Mouse (Mus musculus): Measurements from ENCODE around the gene Slc22a3. TPM values are rescaled to one million over a fixed set of nuclear protein-coding genes. Genes with fewer than 3 reads are reported as not detected.

Slc22a3 gene
- polyA plus RNA-seq, 1 experiment from 2014 or later: 2.1 TPM

- ATAC-seq (ENCODE audit: insufficient number of reproducible peaks, low FRiP score, low TSS enrichment, low read depth): no peak
- H3K27ac ChIP-seq: no peak overlapping the region
- WGBS: 71% methylated on average over 4 of the region's 4 CpGs
Observed at GRCm38 (mm10) chr17:12466501-12467000, 41.0 kb downstream of the Slc22a3 start.

GRCm38 (mm10) chr17:12461168-12461567 lies 46.3 kb downstream of the Slc22a3 start:
- no peaks in the 10 kb centered on the region for H3K9me3 ChIP-seq
- no peaks in the 10 kb centered on the region for H3K4me1 ChIP-seq
- H3K4me3 ChIP-seq: no peak overlapping the region
- H3K27ac ChIP-seq: no peak overlapping the region
- no peak overlapping the region for H3K9ac ChIP-seq
- ATAC-seq (ENCODE audit: insufficient number of reproducible peaks, low FRiP score, low TSS enrichment, low read depth): no peak
- H3K27me3 ChIP-seq: no peaks in the 10 kb centered on the region
- no peaks in the 10 kb centered on the region for H3K36me3 ChIP-seq
- no peak overlapping the region for H3K4me2 ChIP-seq

More at GRCm38 (mm10) chr17:12466501-12467000, 41.0 kb downstream of the Slc22a3 start:
- no peak overlapping the region for H3K9ac ChIP-seq
- no peak overlapping the region for H3K4me2 ChIP-seq
- no peaks in the 10 kb centered on the region for H3K4me1 ChIP-seq
- no peak overlapping the region for H3K4me3 ChIP-seq
- H3K27me3 ChIP-seq: no peaks in the 10 kb centered on the region
- no peaks in the 10 kb centered on the region for H3K9me3 ChIP-seq
- no peaks in the 10 kb centered on the region for H3K36me3 ChIP-seq

GRCm38 (mm10) chr17:12455143-12455790 lies 52.2 kb downstream of the Slc22a3 start:
- no peak for ATAC-seq (ENCODE audit: insufficient number of reproducible peaks, low FRiP score, low TSS enrichment, low read depth)
- Histone ChIP-seq H3K4me3 (no peak overlapping the region), H3K4me1 (no peaks in the 10 kb centered on the region), H3K9ac (no peak overlapping the region), H3K4me2 (no peak overlapping the region), H3K36me3 (no peaks in the 10 kb centered on the region), H3K9me3 (no peaks in the 10 kb centered on the region), H3K27ac (no peak overlapping the region), H3K27me3 (no peaks in the 10 kb centered on the region)
- WGBS: 73% methylated on average over 5 of the region's 5 CpGs

GRCm38 (mm10) chr17:12453691-12454090 lies 53.8 kb downstream of the Slc22a3 start:
- 75% methylated on average over 6 of the region's 6 CpGs for WGBS
- Histone ChIP-seq H3K27me3 (no peaks in the 10 kb centered on the region), H3K4me3 (no peak overlapping the region), H3K4me2 (no peak overlapping the region), H3K4me1 (no peaks in the 10 kb centered on the region), H3K9ac (no peak overlapping the region), H3K36me3 (no peaks in the 10 kb centered on the region), H3K27ac (no peak overlapping the region), H3K9me3 (no peaks in the 10 kb centered on the region)
- ATAC-seq (ENCODE audit: insufficient number of reproducible peaks, low FRiP score, low TSS enrichment, low read depth): no peak

DNA sequence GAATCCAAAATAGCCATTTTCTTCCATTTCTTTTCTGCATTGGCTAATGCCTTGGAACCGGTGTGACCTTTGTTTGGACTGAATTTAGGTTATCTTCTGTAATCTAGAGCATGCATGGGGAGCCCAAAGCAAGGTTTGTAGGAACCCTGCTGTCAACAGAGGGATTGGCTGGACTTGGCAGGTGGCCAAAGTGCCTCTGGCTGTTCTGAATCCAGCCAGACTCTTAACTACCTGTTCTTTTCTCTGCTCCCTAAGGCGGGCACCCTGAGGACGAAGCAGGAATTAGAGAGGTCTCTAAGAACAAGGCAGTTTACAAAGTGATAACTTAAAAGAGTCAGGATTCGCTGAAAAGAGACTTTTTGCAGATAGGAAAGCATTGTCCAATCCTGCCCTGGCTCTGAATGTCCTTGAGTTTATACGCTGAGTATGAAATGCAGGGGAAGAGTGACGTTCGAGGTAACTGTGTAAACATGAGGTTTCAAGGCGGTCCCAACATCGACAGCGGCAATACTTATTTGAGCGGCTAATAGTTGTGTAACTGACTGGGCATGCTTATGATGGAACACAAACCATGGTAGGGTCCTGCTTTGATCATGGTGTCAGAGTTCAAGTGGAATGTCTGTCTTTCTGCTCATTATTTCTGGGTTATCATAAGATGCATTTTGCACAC lies 54.5 kb downstream of the Slc22a3 start:
- Histone ChIP-seq H3K4me2 (no peak overlapping the region), H3K36me3 (no peaks in the 10 kb centered on the region), H3K27ac (no peak overlapping the region), H3K4me3 (no peak overlapping the region), H3K9me3 (no peaks in the 10 kb centered on the region), H3K9ac (no peak overlapping the region), H3K4me1 (no peaks in the 10 kb centered on the region), H3K27me3 (no peaks in the 10 kb centered on the region)
- WGBS: 70% methylated on average over 11 of the region's 11 CpGs
- no peak for ATAC-seq (ENCODE audit: insufficient number of reproducible peaks, low FRiP score, low TSS enrichment, low read depth)

GRCm38 (mm10) chr17:12451234-12451633 lies 56.3 kb downstream of the Slc22a3 start:
- Histone ChIP-seq H3K27ac (no peak overlapping the region), H3K9ac (no peak overlapping the region), H3K36me3 (no peaks in the 10 kb centered on the region), H3K4me3 (no peak overlapping the region), H3K4me1 (no peaks in the 10 kb centered on the region), H3K9me3 (no peaks in the 10 kb centered on the region), H3K4me2 (no peak overlapping the region), H3K27me3 (no peaks in the 10 kb centered on the region)
- no peak for ATAC-seq (ENCODE audit: insufficient number of reproducible peaks, low FRiP score, low TSS enrichment, low read depth)
- 60% methylated on average over 4 of the region's 4 CpGs for WGBS

GRCm38 (mm10) chr17:12444561-12444960 lies 62.9 kb downstream of the Slc22a3 start:
- 73% methylated on average over 2 of the region's 2 CpGs for WGBS
- no peak overlapping the region for H3K4me2 ChIP-seq
- H3K4me3 ChIP-seq: no peak overlapping the region
- no peaks in the 10 kb centered on the region for H3K36me3 ChIP-seq
- no peaks in the 10 kb centered on the region for H3K4me1 ChIP-seq
- no peak overlapping the region for H3K27ac ChIP-seq
- H3K9ac ChIP-seq: no peak overlapping the region
- no peaks in the 10 kb centered on the region for H3K27me3 ChIP-seq
- no peak for ATAC-seq (ENCODE audit: insufficient number of reproducible peaks, low FRiP score, low TSS enrichment, low read depth)
- H3K9me3 ChIP-seq: no peaks in the 10 kb centered on the region

DNA sequence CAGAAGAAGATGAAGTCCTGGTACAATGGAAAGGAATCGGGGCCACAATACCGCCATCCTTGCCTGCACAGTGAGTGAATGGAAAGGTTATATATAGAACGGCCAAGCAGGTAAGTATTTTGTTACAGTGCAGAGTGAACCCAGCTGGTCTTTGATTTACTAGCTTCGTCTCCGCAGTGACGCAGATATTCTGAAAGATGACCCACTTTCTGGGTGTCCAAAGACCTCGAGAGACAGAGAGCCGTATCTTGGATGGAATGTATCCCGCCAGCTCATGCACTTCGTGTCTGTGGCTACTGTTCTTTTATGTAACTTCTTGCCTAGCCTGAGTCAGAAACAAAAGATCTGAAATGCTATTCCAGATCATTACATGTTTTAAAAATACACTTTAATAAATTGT lies 69.7 kb downstream of the Slc22a3 start:
- no peak for ATAC-seq (ENCODE audit: insufficient number of reproducible peaks, low FRiP score, low TSS enrichment, low read depth)
- Histone ChIP-seq H3K4me1 (no peaks in the 10 kb centered on the region), H3K36me3 (no peaks in the 10 kb centered on the region), H3K4me2 (no peak overlapping the region), H3K27me3 (no peaks in the 10 kb centered on the region), H3K9ac (no peak overlapping the region), H3K9me3 (no peaks in the 10 kb centered on the region), H3K27ac (no peak overlapping the region), H3K4me3 (no peak overlapping the region)
- 71% methylated on average over 10 of the region's 10 CpGs for WGBS

- no peak for ATAC-seq (ENCODE audit: insufficient number of reproducible peaks, low FRiP score, low TSS enrichment, low read depth)
- 43% methylated on average over 5 of the region's 5 CpGs for WGBS
Observed at GRCm38 (mm10) chr17:12431707-12432106, 75.8 kb downstream of the Slc22a3 start.

GRCm38 (mm10) chr17:12428369-12428768 lies 79.1 kb downstream of the Slc22a3 start:
- Histone ChIP-seq H3K4me2 (no peak overlapping the region), H3K9ac (no peak overlapping the region), H3K27ac (no peak overlapping the region), H3K4me3 (no peak overlapping the region), H3K27me3 (no peaks in the 10 kb centered on the region), H3K36me3 (no peaks in the 10 kb centered on the region), H3K4me1 (no peaks in the 10 kb centered on the region; the same call in 1 of the 2 replicates), H3K9me3 (no peaks in the 10 kb centered on the region)
- ATAC-seq (ENCODE audit: insufficient number of reproducible peaks, low FRiP score, low TSS enrichment, low read depth): 0 out of 2 replicates have a peak, but pooled peaks have one; percentile 64

More at GRCm38 (mm10) chr17:12431707-12432106, 75.8 kb downstream of the Slc22a3 start:
- Histone ChIP-seq H3K27me3 (no peaks in the 10 kb centered on the region), H3K9me3 (no peaks in the 10 kb centered on the region), H3K4me3 (no peak overlapping the region), H3K36me3 (no peaks in the 10 kb centered on the region), H3K27ac (no peak overlapping the region), H3K4me1 (no peaks in the 10 kb centered on the region; the same call in 1 of the 2 replicates), H3K9ac (no peak overlapping the region), H3K4me2 (no peak overlapping the region)

GRCm38 (mm10) chr17:12427156-12427555 lies 80.3 kb downstream of the Slc22a3 start:
- no peak for ATAC-seq (ENCODE audit: insufficient number of reproducible peaks, low FRiP score, low TSS enrichment, low read depth)
- H3K4me2 ChIP-seq: no peak overlapping the region
- WGBS: 61% methylated on average over 3 of the region's 3 CpGs
- no peak overlapping the region for H3K27ac ChIP-seq
- H3K4me1 ChIP-seq: no peaks in the 10 kb centered on the region; the same call in 1 of the 2 replicates
- H3K9me3 ChIP-seq: no peaks in the 10 kb centered on the region
- H3K36me3 ChIP-seq: no peaks in the 10 kb centered on the region
- H3K9ac ChIP-seq: no peak overlapping the region
- no peaks in the 10 kb centered on the region for H3K27me3 ChIP-seq
- H3K4me3 ChIP-seq: no peak overlapping the region

- no peaks in the 10 kb centered on the region for H3K4me1 ChIP-seq
- no peak overlapping the region for H3K27ac ChIP-seq
- H3K9me3 ChIP-seq: no peaks in the 10 kb centered on the region
- H3K9ac ChIP-seq: no peak overlapping the region
- ATAC-seq (ENCODE audit: insufficient number of reproducible peaks, low FRiP score, low TSS enrichment, low read depth): no peak
- no peaks in the 10 kb centered on the region for H3K36me3 ChIP-seq
- no peaks in the 10 kb centered on the region for H3K27me3 ChIP-seq
- H3K4me3 ChIP-seq: no peak overlapping the region
- H3K4me2 ChIP-seq: no peak overlapping the region
- 82% methylated on average over 1 of the region's 1 CpGs for WGBS
Observed at GRCm38 (mm10) chr17:12422143-12422542, 85.4 kb downstream of the Slc22a3 start.
